Mouse (Mus musculus) midbrain, postnatal 0 days (tissue): ENCODE measurements at regions not wholly inside any gene's neighbourhood (a gene's known extent, or its start where the extent isn't known, plus 50 kb on each side); places are given as distances from the start of the nearest gene placed in this dataset.

ENCODE experiments used
- ATAC-seq: fragments of 200-750 bp; cut with Nextera tagmentation; 2 replicates; pipeline ENCODE4 v1.8.0; 2017; ENCODE audit warnings: moderate number of reproducible peaks, mild to moderate bottlenecking, moderate TSS enrichment, moderate library complexity; ENCODE audit not compliant: low FRiP score
- DNase-seq: peaks from one replicate; pipeline ENCODE4 v3.0.0-alpha.2; 2015; ENCODE audit warnings: low spot score
- H3K27ac ChIP-seq: fragments of 300-500 bp; sonication (generic); 2 replicates; pipeline ENCODE4 v1.5.1; 2014; ENCODE audit warnings: low read depth, mild to moderate bottlenecking, low read length, mixed read lengths
- H3K27me3 ChIP-seq: fragments of 300-500 bp; sonication (generic); 2 replicates; pipeline ENCODE4 v1.6.1; 2014; ENCODE audit warnings: low read length, control low read depth, mixed read lengths; ENCODE audit not compliant: insufficient read depth
- H3K36me3 ChIP-seq: fragments of 300-500 bp; sonication (generic); 2 replicates; pipeline ENCODE4 v1.6.1; 2014; ENCODE audit warnings: low read length, control low read depth, mixed read lengths; ENCODE audit not compliant: insufficient read depth
- H3K4me1 ChIP-seq: fragments of 300-500 bp; sonication (generic); 2 replicates; pipeline ENCODE4 v1.6.1; 2014; ENCODE audit warnings: mild to moderate bottlenecking, control low read depth, antibody characterized with exemption, low read length, mixed read lengths; ENCODE audit not compliant: insufficient read depth
- H3K4me2 ChIP-seq: fragments of 300-500 bp; sonication (generic); 2 replicates; pipeline ENCODE4 v1.6.1; 2014; ENCODE audit warnings: low read depth, mild to moderate bottlenecking, low read length, mixed read lengths; ENCODE audit not compliant: poor library complexity, severe bottlenecking
- H3K4me3 ChIP-seq: fragments of 300-500 bp; sonication (generic); 2 replicates; pipeline ENCODE4 v1.5.1; 2014; ENCODE audit warnings: low read depth, mild to moderate bottlenecking, low read length, moderate library complexity
- H3K9ac ChIP-seq: fragments of 300-500 bp; sonication (generic); replicated peaks from 2 replicates; pipeline ENCODE4 v1.6.1; 2014; ENCODE audit warnings: mild to moderate bottlenecking, low read length, moderate library complexity, mixed read lengths; ENCODE audit not compliant: poor library complexity, severe bottlenecking
- H3K9me3 ChIP-seq: fragments of 300-500 bp; sonication (generic); 2 replicates; pipeline ENCODE4 v1.6.1; 2016; ENCODE audit warnings: low read length, control low read depth
- CTCF ChIP-seq: IDR thresholded peaks from 2 replicates; pipeline ENCODE4 v1.5.1; 2016; ENCODE audit warnings: antibody characterized with exemption, mild to moderate bottlenecking
- WGBS: fragments of 180-500 bp; shearing (Covaris S2); extraction: QIAGEN DNeasy Blood & Tissue Kit; methylation state at CpG from one replicate; pipeline ENCODE4 v1.1.7; 2014; 5-methylcytosine and 5-hydroxymethylcytosine counted together

DNA sequence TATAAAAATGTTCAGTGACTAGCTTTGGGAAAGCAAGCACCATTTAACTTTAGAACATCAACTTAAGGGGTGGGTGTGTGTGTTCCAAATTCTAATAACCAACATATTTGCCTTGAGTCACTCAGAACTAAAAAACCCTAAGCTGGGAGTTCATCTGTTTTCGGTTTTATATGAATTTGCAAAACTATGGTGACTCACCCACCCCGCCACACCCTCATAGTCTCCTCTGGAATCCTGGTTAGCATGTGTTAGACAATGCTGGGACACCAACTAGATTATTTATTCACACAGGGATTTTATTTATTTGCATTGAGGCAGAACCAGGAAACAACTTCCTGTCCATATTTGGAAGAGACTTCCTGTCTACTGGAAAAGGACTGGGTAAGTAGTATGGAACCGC lies 50.2 kb upstream of the Lnx1 start:
- no peak for ATAC-seq
- DNase-seq, result no peak
- Histone ChIP-seq H3K36me3 (no peaks in the 10 kb centered on the region), H3K27ac (no peak overlapping the region), H3K4me1 (no peaks in the 10 kb centered on the region), H3K27me3 (no peaks in the 10 kb centered on the region), H3K9me3 (no peaks in the 10 kb centered on the region), H3K9ac (no peak overlapping the region), H3K4me3 (no peak overlapping the region), H3K4me2 (no peak overlapping the region)
- no peak for TF ChIP-seq CTCF
- 93% methylated on average over 3 of the region's 3 CpGs for WGBS
